Mouse (Mus musculus): ENCODE results near the gene Gm20489. TPM values are rescaled to one million over a fixed set of nuclear protein-coding genes. Genes with fewer than 3 reads are reported as not detected.

Gene Gm20489
- total RNA-seq, 2 experiments from 2014 or later = not detected

- no peak for DNase-seq (ENCODE audit: extremely low spot score in 1 of 2, low spot score in 2 of 2)
- intact Hi-C loops (cut with DNase I) = no loop called here
These were observed 633 bp downstream of the Gm20489 start, which contains the start of gene Il2rg for GRCm38 (mm10) chrX:101268025-101268754. Gene Il2rg (minus strand): TSS chrX:101268255.

- intact Hi-C loops (cut with DNase I) = no loop called here
- DNase-seq (ENCODE audit: extremely low spot score in 1 of 2, low spot score in 2 of 2) = no peak
These were observed 2.2 kb downstream of the Gm20489 start for GRCm38 (mm10) chrX:101266631-101267030.

GRCm38 (mm10) chrX:101263892-101264291, 4.9 kb downstream of the Gm20489 start, which contains the start of gene Gm614:
Gene Gm614 (minus strand): TSS chrX:101263992.
- no peak for DNase-seq (ENCODE audit: extremely low spot score in 1 of 2, low spot score in 2 of 2)
- intact Hi-C loops (cut with DNase I) = no loop called here

GRCm38 (mm10) chrX:101260441-101261325, 8.1 kb downstream of the Gm20489 start:
- intact Hi-C loops (cut with DNase I) = no loop called here
- no peak for DNase-seq (ENCODE audit: extremely low spot score in 1 of 2, low spot score in 2 of 2)

- intact Hi-C loops (cut with DNase I) = no loop called here
- DNase-seq (ENCODE audit: extremely low spot score in 1 of 2, low spot score in 2 of 2) = peak in 1 of 2 experiments; percentile 35
These were observed 12.2 kb downstream of the Gm20489 start for GRCm38 (mm10) chrX:101256603-101257002.

GRCm38 (mm10) chrX:101254740-101255139, 14.1 kb downstream of the Gm20489 start:
- DNase-seq (ENCODE audit: extremely low spot score in 1 of 2, low spot score in 2 of 2) = no peak
- intact Hi-C loops (cut with DNase I) = no loop called here

GRCm38 (mm10) chrX:101253952-101254729, 14.7 kb downstream of the Gm20489 start, which contains the start of gene Foxo4:
Gene Foxo4 (plus strand): TSS chrX:101254528.
- peak; percentile 85 to 91 for DNase-seq (ENCODE audit: extremely low spot score in 1 of 2, low spot score in 2 of 2)
- intact Hi-C loops (cut with DNase I) = no loop called here

- intact Hi-C loops (cut with DNase I) = no loop called here
- no peak for DNase-seq (ENCODE audit: extremely low spot score in 1 of 2, low spot score in 2 of 2)
These were observed 23.8 kb downstream of the Gm20489 start for GRCm38 (mm10) chrX:101245011-101245410.

- no peak for DNase-seq (ENCODE audit: extremely low spot score in 1 of 2, low spot score in 2 of 2)
- intact Hi-C loops (cut with DNase I) = no loop called here
These were observed 46.0 kb downstream of the Gm20489 start for GRCm38 (mm10) chrX:101222796-101223162.

- intact Hi-C loops (cut with DNase I) = no loop called here
- DNase-seq (ENCODE audit: extremely low spot score in 1 of 2, low spot score in 2 of 2) = peak; percentile 88 to 89
These were observed 46.7 kb downstream of the Gm20489 start, which contains the start of gene Snx12 for GRCm38 (mm10) chrX:101221834-101222795. Gene Snx12 (minus strand): TSS chrX:101222563.

Other genes starting within 250 kb of the Gm20489 start
- under 1 TPM in 1 of 2 experiments, not detected in 1; 0.11 TPM for gene Tex11, start 209.4 kb downstream of the Gm20489 start, total RNA-seq (2021)
- 10 to 100 TPM; 15.0 to 16.5 TPM for gene Slc7a3, start 183.0 kb downstream of the Gm20489 start, total RNA-seq (2021)
- 10 to 100 TPM; 64.2 to 64.3 TPM for gene Snx12, start 46.5 kb downstream of the Gm20489 start, total RNA-seq (2021)
- 10 to 100 TPM in 1 of 2 experiments, 1 to 10 TPM in 1; 9.1 to 10.4 TPM for gene Foxo4, start 14.5 kb downstream of the Gm20489 start, total RNA-seq (2021)
- not detected for gene Gm614, start 5.0 kb downstream of the Gm20489 start, total RNA-seq (2021)
- 1 to 10 TPM; 2.5 to 3.7 TPM for gene Il2rg, start 768 bp downstream of the Gm20489 start, total RNA-seq (2021)
- gene Med12, start 5.0 kb upstream of the Gm20489 start, total RNA-seq (2021) = 10 to 100 TPM; 26.1 to 33.7 TPM
- 100 to 1,000 TPM; 226 to 229 TPM for gene Nlgn3, start 30.1 kb upstream of the Gm20489 start, total RNA-seq (2021)
- gene Gjb1, start 107.4 kb upstream of the Gm20489 start, total RNA-seq (2021) = 1 to 10 TPM; 1.5 to 2.1 TPM
- 100 to 1,000 TPM; 152 to 173 TPM for gene Zmym3, start 151.8 kb upstream of the Gm20489 start, total RNA-seq (2021)
- gene Nono, start 160.3 kb upstream of the Gm20489 start, total RNA-seq (2021) = 100 to 1,000 TPM; 154 to 163 TPM
- gene Itgb1bp2, start 180.1 kb upstream of the Gm20489 start, total RNA-seq (2021) = 1 to 10 TPM; 1.3 to 1.4 TPM